Mouse (Mus musculus) embryonic facial prominence, embryonic 13.5 days (tissue): ENCODE measurements around the gene Abcg4. TPM values are rescaled to one million over a fixed set of nuclear protein-coding genes. Genes with fewer than 3 reads are reported as not detected.

Experiments
- ATAC-seq: fragments of 200-750 bp; cut with Nextera tagmentation; 2 replicates; pipeline ENCODE4 v1.8.0; 2017; ENCODE audit warnings: low read depth; ENCODE audit not compliant: insufficient number of reproducible peaks, insufficient read depth, low FRiP score, low TSS enrichment
- H3K27ac ChIP-seq: fragments of 300-500 bp; sonication (generic); 2 replicates; pipeline ENCODE4 v1.5.1; 2015; ENCODE audit warnings: moderate library complexity, mild to moderate bottlenecking, inconsistent platforms
- H3K27me3 ChIP-seq: fragments of 300-500 bp; sonication (generic); 2 replicates; pipeline ENCODE4 v1.6.1; 2015; ENCODE audit warnings: mild to moderate bottlenecking, inconsistent platforms
- H3K36me3 ChIP-seq: fragments of 300-500 bp; sonication (generic); 2 replicates; pipeline ENCODE4 v1.6.1; 2015; ENCODE audit warnings: mild to moderate bottlenecking, inconsistent platforms
- H3K4me1 ChIP-seq: fragments of 300-500 bp; sonication (generic); 2 replicates; pipeline ENCODE4 v1.6.1; 2015; ENCODE audit warnings: inconsistent platforms
- H3K4me2 ChIP-seq: fragments of 300-500 bp; sonication (generic); 2 replicates; pipeline ENCODE4 v1.6.1; 2015; ENCODE audit warnings: moderate library complexity, mild to moderate bottlenecking, inconsistent platforms
- H3K4me3 ChIP-seq: fragments of 300-500 bp; sonication (generic); 2 replicates; pipeline ENCODE4 v1.5.1; 2015; ENCODE audit warnings: mild to moderate bottlenecking, inconsistent platforms
- H3K9ac ChIP-seq: fragments of 300-500 bp; sonication (generic); 2 replicates; pipeline ENCODE4 v1.6.1; 2015; ENCODE audit warnings: mild to moderate bottlenecking, inconsistent platforms
- H3K9me3 ChIP-seq: fragments of 300-500 bp; sonication (generic); 2 replicates; pipeline ENCODE4 v1.6.1; 2016; ENCODE audit warnings: inconsistent platforms
- WGBS: fragments of 180-500 bp; shearing (Covaris S2); methylation state at CpG from one replicate; pipeline ENCODE4 v1.1.7; 2015; ENCODE audit warnings: mixed read lengths; 5-methylcytosine and 5-hydroxymethylcytosine counted together
- polyA plus RNA-seq: library from polyadenylated mRNA; unstranded; fragments of >200 nt; fragmentation: Nextera tagmentation; extraction: Ambion mirVana; gene quantifications from 2 replicates; pipeline ENCODE4 v1.2.1, GENCODE M21; 2015

Gene Abcg4
- polyA plus RNA-seq, 1 experiment from 2014 or later = 6.1 TPM

GRCm38 (mm10) chr9:44249181-44250146 lies 39.0 kb downstream of the Abcg4 start:
- Histone ChIP-seq H3K4me3 (no peak overlapping the region), H3K36me3 (no peaks in the 10 kb centered on the region), H3K9ac (no peak overlapping the region), H3K27ac (no peak overlapping the region), H3K9me3 (no peaks in the 10 kb centered on the region), H3K4me1 (peaks cover 15% of the 10 kb centered on the region), H3K4me2 (peak overlapping the region; percentile 40), H3K27me3 (peaks cover 11% of the 10 kb centered on the region)
- WGBS = 46% methylated on average over 26 of the region's 26 CpGs
- ATAC-seq = peak; percentile 62; the same call in 1 of the 2 replicates

DNA sequence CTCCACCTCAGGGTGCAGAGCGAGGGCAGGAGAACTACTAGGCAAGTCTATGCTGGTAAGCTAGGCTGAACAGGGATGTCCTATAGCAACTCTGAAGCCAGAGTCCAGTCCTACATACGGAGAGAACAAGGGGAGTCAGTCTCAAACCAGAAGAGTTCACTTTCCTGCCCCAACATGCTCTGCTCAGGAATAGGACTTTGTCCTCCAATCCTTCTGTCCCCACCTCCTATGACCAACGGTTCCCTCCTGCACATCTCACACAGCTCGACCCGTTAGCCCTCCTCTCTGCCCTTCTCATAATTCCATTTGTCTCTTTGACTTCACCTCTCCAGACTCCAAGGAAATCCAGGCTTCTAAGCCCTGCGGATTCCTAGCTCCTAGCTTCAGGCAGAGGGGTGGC lies 40.5 kb downstream of the Abcg4 start:
- no peak for ATAC-seq
- Histone ChIP-seq H3K27ac (no peak overlapping the region), H3K27me3 (peaks cover 11% of the 10 kb centered on the region), H3K4me1 (no peaks in the 10 kb centered on the region; the same call in 1 of the 2 replicates), H3K9ac (no peak overlapping the region), H3K4me2 (no peak overlapping the region), H3K36me3 (no peaks in the 10 kb centered on the region), H3K4me3 (no peak overlapping the region), H3K9me3 (no peaks in the 10 kb centered on the region)
- 79% methylated on average over 6 of the region's 6 CpGs for WGBS

- no peak overlapping the region for H3K4me3 ChIP-seq
- no peaks in the 10 kb centered on the region for H3K4me1 ChIP-seq
- H3K4me2 ChIP-seq = no peak overlapping the region
- no peaks in the 10 kb centered on the region for H3K9me3 ChIP-seq
- peaks cover 3% of the 10 kb centered on the region; the same call in 1 of the 2 replicates for H3K27me3 ChIP-seq
- no peak overlapping the region for H3K27ac ChIP-seq
- H3K36me3 ChIP-seq = no peaks in the 10 kb centered on the region
- no peak overlapping the region for H3K9ac ChIP-seq
- WGBS = 54% methylated on average over 2 of the region's 2 CpGs
- ATAC-seq = no peak
Observed at GRCm38 (mm10) chr9:44243621-44244020, 44.8 kb downstream of the Abcg4 start.

GRCm38 (mm10) chr9:44241418-44241817 lies 47.0 kb downstream of the Abcg4 start:
- Histone ChIP-seq H3K4me2 (no peak overlapping the region), H3K27me3 (no peaks in the 10 kb centered on the region), H3K9ac (no peak overlapping the region), H3K27ac (no peak overlapping the region), H3K4me1 (peaks cover 3% of the 10 kb centered on the region; the same call in 1 of the 2 replicates), H3K4me3 (no peak overlapping the region), H3K36me3 (no peaks in the 10 kb centered on the region), H3K9me3 (no peaks in the 10 kb centered on the region)
- 73% methylated on average over 9 of the region's 9 CpGs for WGBS
- ATAC-seq = no peak

GRCm38 (mm10) chr9:44240911-44241310 lies 47.5 kb downstream of the Abcg4 start:
- Histone ChIP-seq H3K9ac (no peak overlapping the region), H3K4me3 (no peak overlapping the region), H3K36me3 (no peaks in the 10 kb centered on the region), H3K9me3 (no peaks in the 10 kb centered on the region), H3K4me1 (peaks cover 3% of the 10 kb centered on the region; the same call in 1 of the 2 replicates), H3K4me2 (no peak overlapping the region), H3K27ac (no peak overlapping the region), H3K27me3 (no peaks in the 10 kb centered on the region)
- WGBS = 54% methylated on average over 5 of the region's 5 CpGs
- no peak for ATAC-seq

- peaks cover 3% of the 10 kb centered on the region; the same call in 1 of the 2 replicates for H3K4me1 ChIP-seq
- no peak within 1 kb of the TSS for H3K27ac ChIP-seq
- no peak for ATAC-seq
- no peaks in the 10 kb centered on the region for H3K9me3 ChIP-seq
- H3K4me2 ChIP-seq = no peak within 1 kb of the TSS
- 54% methylated on average over 2 of the region's 2 CpGs for WGBS
- H3K9ac ChIP-seq = no peak within 1 kb of the TSS
- no peaks in the 10 kb centered on the region for H3K27me3 ChIP-seq
- H3K4me3 ChIP-seq = no peak within 1 kb of the TSS
- H3K36me3 ChIP-seq = no peaks in the 10 kb centered on the region
Observed at GRCm38 (mm10) chr9:44240399-44240798, 48.0 kb downstream of the Abcg4 start, which contains the start of gene Ccdc153. Gene Ccdc153, plus strand, starts transcription at chr9:44240676.

- 10% methylated on average over 5 of the region's 5 CpGs for WGBS
- no peak for ATAC-seq
- H3K9ac ChIP-seq = no peak overlapping the region
- H3K9me3 ChIP-seq = no peaks in the 10 kb centered on the region
- no peaks in the 10 kb centered on the region for H3K36me3 ChIP-seq
- H3K4me1 ChIP-seq = peaks cover 5% of the 10 kb centered on the region; the same call in 1 of the 2 replicates
- H3K27me3 ChIP-seq = no peaks in the 10 kb centered on the region
- H3K4me2 ChIP-seq = no peak overlapping the region
- no peak overlapping the region for H3K4me3 ChIP-seq
- no peak overlapping the region for H3K27ac ChIP-seq
Observed at GRCm38 (mm10) chr9:44239447-44239846, 49.0 kb downstream of the Abcg4 start.

GRCm38 (mm10) chr9:44238501-44239190 lies 49.8 kb downstream of the Abcg4 start:
- 80% methylated on average over 17 of the region's 17 CpGs for WGBS
- H3K36me3 ChIP-seq = no peaks in the 10 kb centered on the region
- no peak overlapping the region for H3K4me2 ChIP-seq
- no peak overlapping the region for H3K9ac ChIP-seq
- H3K27ac ChIP-seq = no peak overlapping the region
- H3K9me3 ChIP-seq = no peaks in the 10 kb centered on the region
- peaks cover 6% of the 10 kb centered on the region; the same call in 1 of the 2 replicates for H3K4me1 ChIP-seq
- no peak for ATAC-seq
- no peak overlapping the region for H3K4me3 ChIP-seq
- H3K27me3 ChIP-seq = no peaks in the 10 kb centered on the region

DNA sequence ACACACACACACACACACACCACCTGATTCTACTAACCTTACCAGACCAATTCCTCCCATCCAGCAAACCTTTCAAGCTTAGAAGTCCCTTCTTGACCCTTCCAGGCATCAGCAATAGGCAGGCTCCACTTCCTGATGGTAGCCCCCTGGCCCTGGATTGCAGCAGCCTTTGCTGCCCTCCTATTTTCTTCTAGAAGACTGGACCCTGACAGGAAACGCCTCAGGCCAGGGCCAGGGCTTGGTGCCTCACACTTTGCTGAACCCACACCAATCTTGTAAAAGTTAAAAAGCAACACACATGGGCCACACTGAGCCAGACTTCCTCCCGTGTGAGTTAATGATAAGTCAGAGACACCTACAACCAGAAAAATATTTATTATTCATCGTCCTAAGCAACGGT lies 51.3 kb downstream of the Abcg4 start:
- Histone ChIP-seq H3K27me3 (no peaks in the 10 kb centered on the region), H3K9ac (no peak overlapping the region), H3K9me3 (no peaks in the 10 kb centered on the region), H3K4me1 (peaks cover 11% of the 10 kb centered on the region), H3K27ac (no peak overlapping the region), H3K4me2 (no peak overlapping the region), H3K36me3 (no peaks in the 10 kb centered on the region), H3K4me3 (no peak overlapping the region)
- ATAC-seq = no peak
- WGBS = 52% methylated on average over 4 of the region's 4 CpGs

DNA sequence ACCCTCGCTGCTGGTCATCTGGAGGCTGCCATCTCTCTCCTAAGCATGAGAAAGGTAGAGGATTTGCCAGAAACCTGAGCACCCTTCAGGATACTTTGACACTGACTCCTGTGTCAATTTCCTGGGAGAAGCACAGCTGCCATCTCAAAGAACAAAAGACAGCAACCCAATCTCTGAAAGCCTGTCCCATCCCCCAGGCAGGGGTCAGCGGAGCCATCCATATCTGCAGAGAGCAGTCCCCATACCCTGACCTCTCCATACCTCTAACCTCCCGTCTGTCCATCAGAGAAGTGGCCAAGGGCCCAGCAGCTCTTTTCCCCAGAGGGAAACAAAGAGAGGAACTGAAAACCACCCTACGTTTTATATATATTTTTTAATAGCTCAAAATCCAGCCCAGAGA lies 51.8 kb downstream of the Abcg4 start:
- ATAC-seq = no peak
- H3K4me2 ChIP-seq = no peak overlapping the region
- no peak overlapping the region for H3K9ac ChIP-seq
- no peak overlapping the region for H3K4me3 ChIP-seq
- H3K27me3 ChIP-seq = no peaks in the 10 kb centered on the region
- H3K27ac ChIP-seq = no peak overlapping the region
- no peaks in the 10 kb centered on the region for H3K9me3 ChIP-seq
- WGBS = 42% methylated on average over 4 of the region's 4 CpGs
- H3K4me1 ChIP-seq = peaks cover 17% of the 10 kb centered on the region
- H3K36me3 ChIP-seq = no peaks in the 10 kb centered on the region

DNA sequence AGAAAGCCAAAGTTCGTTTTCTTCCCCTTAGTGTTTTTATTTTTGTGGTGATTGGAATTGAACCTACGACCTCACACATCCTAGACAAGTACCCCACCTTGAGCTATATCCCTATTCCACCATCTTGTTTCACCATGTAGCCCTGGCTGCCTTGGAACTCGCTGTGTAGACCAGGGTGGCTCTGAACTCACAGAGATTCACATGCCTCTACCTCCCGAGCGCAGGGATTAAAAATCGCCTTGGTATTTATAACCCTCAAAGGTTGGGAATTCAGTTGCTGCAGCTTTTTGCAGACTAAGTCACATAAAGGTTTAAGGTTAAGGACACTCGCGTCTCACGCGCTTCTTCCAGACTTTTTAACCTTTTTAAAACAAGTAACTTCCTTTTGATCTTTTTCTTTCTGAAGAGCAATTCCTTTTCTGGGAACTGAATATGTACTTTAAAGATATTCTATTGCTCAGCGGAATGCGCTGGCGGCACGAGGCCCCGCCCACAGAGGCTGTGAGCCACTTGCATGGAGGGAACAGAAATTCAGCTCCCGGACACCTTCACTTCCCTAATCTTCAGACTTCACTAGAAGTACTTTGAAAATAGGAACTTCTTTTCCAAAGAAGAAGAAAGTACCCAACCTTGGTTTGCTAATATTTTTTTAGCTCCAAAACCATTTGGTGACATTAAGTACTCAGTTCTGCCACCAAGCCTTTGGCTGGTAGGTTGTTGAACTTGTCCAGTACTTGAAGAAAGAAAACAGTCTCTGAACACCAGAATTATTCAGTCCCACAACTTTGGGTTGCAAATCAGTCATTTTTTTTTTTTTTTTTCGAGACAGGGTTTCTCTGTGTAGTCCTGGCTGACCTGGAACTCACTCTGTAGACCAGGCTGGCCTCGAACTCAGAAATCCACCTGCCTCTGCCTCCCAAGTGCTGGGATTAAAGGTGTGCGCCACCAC lies 53.7 kb downstream of the Abcg4 start:
- Histone ChIP-seq H3K27ac (peak overlapping the region; percentile 30; the same call in 1 of the 2 replicates), H3K36me3 (no peaks in the 10 kb centered on the region), H3K9me3 (no peaks in the 10 kb centered on the region), H3K4me3 (peak overlapping the region; percentile 85), H3K4me2 (peak overlapping the region; percentile 75), H3K4me1 (peaks cover 27% of the 10 kb centered on the region), H3K9ac (peak overlapping the region; percentile 4; the same call in 1 of the 2 replicates), H3K27me3 (no peaks in the 10 kb centered on the region)
- 23% methylated on average over 19 of the region's 19 CpGs for WGBS
- ATAC-seq = no peak
